ENCODE assay signal across 8 mouse cellular contexts in the genomic region with DNA sequence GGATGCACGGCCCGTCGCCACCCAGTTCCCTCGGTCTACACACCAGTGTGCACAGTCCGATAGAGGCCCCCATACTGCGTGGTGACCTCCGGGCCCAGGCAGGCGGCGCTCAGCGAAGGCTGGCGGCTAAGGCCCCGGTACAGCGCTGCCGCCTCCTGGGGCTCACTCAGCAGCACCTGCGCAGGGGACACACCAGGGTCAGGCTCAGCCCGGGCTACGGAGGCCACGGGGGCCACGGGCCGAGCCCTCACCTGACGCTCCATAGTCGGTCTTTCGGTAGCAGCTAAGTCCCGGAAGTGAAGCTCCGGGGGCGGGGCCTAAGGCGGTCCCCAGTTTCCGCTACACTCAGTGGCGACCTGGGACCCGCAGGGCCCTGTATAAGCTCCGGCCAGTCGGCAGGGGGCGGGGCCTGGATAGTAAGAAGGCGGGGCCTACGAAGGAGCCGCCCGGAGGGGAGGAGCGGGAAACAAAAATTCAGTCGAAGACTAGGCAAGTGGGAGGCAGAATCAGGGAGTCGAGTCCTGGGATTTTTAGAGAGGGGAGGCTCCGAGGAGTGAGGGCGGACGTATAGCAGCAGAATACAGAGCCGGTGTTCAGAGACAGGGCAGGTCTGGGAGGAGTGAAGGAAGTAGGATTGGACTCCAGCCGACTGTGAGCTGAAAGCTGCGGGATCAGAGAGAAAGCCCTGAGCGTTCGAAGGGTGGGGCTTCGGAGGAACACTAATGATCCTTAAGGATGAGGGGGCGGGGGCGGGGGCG. TPM values are rescaled to one million over a fixed set of nuclear protein-coding genes. Genes with fewer than 3 reads are reported as not detected.
A peak's percentile ranks its signal among the peaks of the same experiment; 100 is the strongest.
DNase-seq lines count a peak whose midpoint lies in the region; ATAC-seq lines count a peak whose summit lies in the region.

Apeh (minus strand) TSS at position 423 of the 758 bp plus-strand sequence.

- H3K4me3 ChIP-seq in hindbrain, embryonic 15.5 days: peak within 1 kb of the TSS; percentile 73

- peaks cover 42% of the 10 kb centered on the region for H3K36me3 ChIP-seq in hindbrain, embryonic 15.5 days

- H3K4me1 ChIP-seq in hindbrain, embryonic 15.5 days (replicated peaks): peaks cover 29% of the 10 kb centered on the region

- H3K27ac ChIP-seq in hindbrain, embryonic 15.5 days (replicated peaks): peak within 1 kb of the TSS; percentile 77

- H3K4me2 ChIP-seq in hindbrain, embryonic 15.5 days: peak within 1 kb of the TSS; percentile 100

- H3K9ac ChIP-seq in hindbrain, embryonic 15.5 days: peak within 1 kb of the TSS; percentile 76

- no peaks in the 10 kb centered on the region for H3K27me3 ChIP-seq in hindbrain, embryonic 15.5 days

- WGBS in hindbrain, embryonic 15.5 days: under 1% methylated on average over 51 of the region's 52 CpGs

- peak; percentile 92 for DNase-seq in T-cell, adult 2 months (ENCODE audit: low spot score)
- DNase-seq in cerebellum, postnatal 36 days: peak; percentile 92 to 94
- peak; percentile 80 to 83 for DNase-seq in frontal cortex, postnatal 36 days (ENCODE audit: low spot score in 2 of 2)
- peak; percentile 77 for DNase-seq in left cerebral cortex, adult 11 months (ENCODE audit: low spot score)
- peak; percentile 97 for DNase-seq in lung, postnatal 4 days
- peak; percentile 85 for DNase-seq in retina, postnatal 7 days (ENCODE audit: low read depth, low spot score)
- DNase-seq in urinary bladder, adult 2 months (ENCODE audit: low spot score): peak; percentile 81

- no peaks in the 10 kb centered on the region for H3K9me3 ChIP-seq in hindbrain, embryonic 15.5 days

- ATAC-seq in hindbrain, embryonic 15.5 days (ENCODE audit: low FRiP score, low read depth): peak; percentile 91

RNA-seq across cellular contexts. Expression of gene Apeh, which starts in this region (rescaled TPM):
- 52.2 and 62.2 TPM in 2 replicates for polyA plus RNA-seq in hindbrain, embryonic 15.5 days (2015; fragmentation: Nextera tagmentation; extraction: Ambion mirVana)
- 58.4 and 64.1 TPM in 2 replicates for polyA plus RNA-seq in urinary bladder, adult 2 months (2012; rRNA removed)

Comparison
In these comparisons a context has a peak if more than half of its experiments do, and no peak if none do; other contexts are left out.
1. Peak in every context shown above with its lines: DNase-seq, ATAC-seq, H3K4me3 ChIP-seq and H3K27ac ChIP-seq.